Mouse (Mus musculus) CD4-positive, CD25-positive, alpha-beta regulatory T cell, adult 4 months (primary cell): ENCODE results near the gene Thada. TPM values are rescaled to one million over a fixed set of nuclear protein-coding genes. Genes with fewer than 3 reads are reported as not detected.
A peak's percentile ranks its signal among the peaks of the same experiment; 100 is the strongest.
"Not testable (repeated sequence)": the region's sequence is repeated elsewhere in the genome, so short reads cannot be mapped to it uniquely, and the experiment has no call there.

Experiments used
- ATAC-seq: one replicate; pipeline ENCODE4 v1.8.0; 2017
- polyA plus RNA-seq, 2 experiments: library from polyadenylated mRNA; unstranded; fragments of 100-300 nt; shearing (Covaris generic); gene quantifications; one replicate each; pipeline ENCODE4 v1.2.1; 2017

Thada gene
- polyA plus RNA-seq, 2 experiments from 2014 or later = 83.1 to 129 TPM

GRCm38 (mm10) chr17:84258638-84259261 is 207.3 kb downstream of the Thada start:
- no peak for ATAC-seq

- ATAC-seq = no peak
Measured at GRCm38 (mm10) chr17:84257927-84258532, 208.0 kb downstream of the Thada start.

- ATAC-seq = no peak
Measured at GRCm38 (mm10) chr17:84256278-84256819, 209.7 kb downstream of the Thada start.

GRCm38 (mm10) chr17:84255841-84256240 is 210.2 kb downstream of the Thada start:
- no peak for ATAC-seq

- ATAC-seq = no peak
Measured at GRCm38 (mm10) chr17:84251426-84251825, 214.6 kb downstream of the Thada start.

GRCm38 (mm10) chr17:84244182-84244920 is 221.7 kb downstream of the Thada start:
- no peak for ATAC-seq

- no peak for ATAC-seq
Measured at GRCm38 (mm10) chr17:84243759-84244158, 222.2 kb downstream of the Thada start.

GRCm38 (mm10) chr17:84241308-84241957 is 224.6 kb downstream of the Thada start:
- peak; percentile 31 for ATAC-seq

GRCm38 (mm10) chr17:84239679-84240292 is 226.2 kb downstream of the Thada start:
- ATAC-seq = peak; percentile 81

GRCm38 (mm10) chr17:84238174-84238573 is 227.8 kb downstream of the Thada start:
- ATAC-seq = no peak

GRCm38 (mm10) chr17:84236781-84237557 is 229.0 kb downstream of the Thada start:
- no peak for ATAC-seq

GRCm38 (mm10) chr17:84235399-84235928 is 230.5 kb downstream of the Thada start:
- ATAC-seq = no peak

GRCm38 (mm10) chr17:84234785-84235184 is 231.2 kb downstream of the Thada start:
- not testable (repeated sequence) for ATAC-seq

- ATAC-seq = no peak
Measured at GRCm38 (mm10) chr17:84233758-84234157, 232.2 kb downstream of the Thada start.

GRCm38 (mm10) chr17:84231361-84231760 is 234.6 kb downstream of the Thada start:
- peak; percentile 95 for ATAC-seq

- no peak for ATAC-seq
Measured at GRCm38 (mm10) chr17:84228223-84228622, 237.8 kb downstream of the Thada start.

GRCm38 (mm10) chr17:84226681-84227080 is 239.3 kb downstream of the Thada start:
- peak; percentile 5 for ATAC-seq

GRCm38 (mm10) chr17:84226231-84226630 is 239.8 kb downstream of the Thada start:
- ATAC-seq = peak; percentile 68

- no peak for ATAC-seq
Measured at GRCm38 (mm10) chr17:84224217-84224887, 241.7 kb downstream of the Thada start.

GRCm38 (mm10) chr17:84218841-84219240 is 247.2 kb downstream of the Thada start:
- not testable (repeated sequence) for ATAC-seq

GRCm38 (mm10) chr17:84217696-84218095 is 248.3 kb downstream of the Thada start:
- ATAC-seq = no peak
